Mouse (Mus musculus): ENCODE results near the gene Ypel5.

- TF ChIP-seq CTCF (IDR thresholded peaks at IDR 0.05; ENCODE audit: borderline replicate concordance, control insufficient read depth, extremely low read depth, insufficient read depth, low read length, poor library complexity) = no peak
- no peak for TF ChIP-seq POLR2A (IDR thresholded peaks at IDR 0.05; ENCODE audit: control insufficient read depth, extremely low read depth, insufficient read depth, low read length, poor library complexity)
Observed at GRCm38 (mm10) chr17:72844393-72844792, 8.1 kb downstream of the Ypel5 start.
